Mouse (Mus musculus): ENCODE data around the gene Rbm26.

Gene Rbm26

DNA sequence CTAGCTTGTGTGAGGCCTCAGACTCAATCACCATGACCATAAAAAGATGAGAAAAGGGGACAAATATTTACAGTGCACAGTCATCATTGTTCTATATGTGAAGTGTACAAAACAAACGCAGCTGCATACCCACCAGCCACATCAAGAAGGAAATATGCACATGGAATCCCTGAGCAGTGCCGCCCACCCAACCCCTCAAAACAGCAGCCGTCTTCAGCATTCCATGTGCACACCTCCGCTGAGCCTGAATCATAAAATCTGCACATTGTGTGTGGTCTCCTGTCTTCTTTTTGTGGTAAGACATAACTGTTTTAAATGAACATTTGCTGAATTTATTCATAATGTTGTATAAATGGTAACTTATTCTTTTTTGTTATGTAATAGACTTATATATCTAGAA lies 90.1 kb downstream of the Rbm26 start:
- no peak for DNase-seq (ENCODE audit: low read depth, low spot score)

DNA sequence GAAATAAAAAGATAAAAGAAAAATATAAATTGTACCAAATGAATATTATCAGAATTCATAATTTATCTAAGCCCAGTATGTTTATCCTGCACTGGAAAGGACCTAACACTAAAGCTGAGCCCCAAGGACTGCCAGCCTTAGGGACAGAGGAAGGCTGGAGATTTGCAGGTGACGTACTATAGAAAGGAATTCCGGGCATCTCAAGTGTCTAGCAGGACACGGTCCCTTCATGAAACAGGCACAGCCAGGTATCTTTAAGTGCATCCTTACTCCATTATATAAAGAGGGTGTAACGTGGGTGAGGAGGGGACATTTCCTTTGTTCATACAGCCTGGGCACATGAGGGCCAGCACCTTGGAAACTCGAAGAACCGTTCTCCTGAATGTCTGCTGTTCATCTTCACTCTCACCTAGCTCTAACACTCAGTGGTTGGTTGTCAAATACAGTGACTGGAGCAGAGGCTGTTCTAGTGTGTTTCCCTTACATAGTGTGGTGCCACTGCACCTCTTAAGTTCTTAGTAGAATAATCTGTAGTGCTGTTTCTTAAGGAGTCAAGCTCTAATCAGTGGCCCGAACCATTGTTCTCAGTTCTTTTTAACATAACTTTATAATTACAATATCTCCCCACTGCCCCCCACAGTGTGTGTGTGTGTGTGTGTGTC lies 91.7 kb downstream of the Rbm26 start:
- DNase-seq (ENCODE audit: low read depth, low spot score): no peak

DNA sequence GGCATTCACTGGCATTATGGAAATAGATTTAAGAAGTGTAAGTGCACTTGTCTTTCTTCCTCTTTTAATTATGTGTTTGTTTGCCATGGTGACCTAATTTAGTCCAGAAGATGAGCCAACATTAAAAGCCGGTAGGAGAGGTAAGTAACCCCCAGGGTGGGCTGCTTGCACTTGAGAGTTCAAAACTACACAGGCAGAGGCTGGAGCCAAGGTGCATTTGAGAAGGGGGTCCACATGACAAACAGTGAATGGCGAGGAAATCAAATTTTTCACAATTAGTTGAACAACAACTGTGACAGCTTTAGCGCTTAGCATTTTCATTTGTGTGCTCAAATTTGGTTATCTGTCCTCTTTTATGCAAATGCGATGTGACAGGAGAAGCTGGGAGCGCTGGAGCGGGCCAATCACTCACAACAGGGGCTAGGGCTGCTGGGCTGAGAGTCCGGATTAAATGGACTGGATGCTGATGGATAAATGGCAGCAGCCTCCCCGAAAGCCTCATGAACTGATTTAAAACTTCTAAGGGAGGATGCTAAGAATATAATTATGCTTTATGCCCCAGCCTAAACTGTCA lies 92.3 kb downstream of the Rbm26 start:
- no peak for DNase-seq (ENCODE audit: low read depth, low spot score)

DNA sequence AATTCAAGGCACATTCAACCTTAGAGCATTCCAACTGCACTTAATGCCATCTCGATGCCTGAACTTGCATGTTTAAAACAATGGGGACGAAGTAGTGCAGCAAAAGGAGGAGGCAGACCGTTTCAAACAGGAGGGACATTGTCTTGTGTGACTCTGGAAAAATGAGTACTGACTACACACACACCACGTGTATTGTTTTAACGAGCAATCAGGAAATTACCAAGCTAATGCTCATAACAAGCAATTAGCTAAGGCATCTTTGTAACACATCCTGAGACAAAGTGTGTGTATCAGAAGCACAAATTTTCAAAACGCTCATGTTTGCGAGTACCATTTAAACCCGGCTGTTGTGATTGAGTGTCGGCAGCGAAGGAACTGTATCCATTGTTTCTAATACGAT lies 93.0 kb downstream of the Rbm26 start:
- DNase-seq (ENCODE audit: low read depth, low spot score): no peak

DNA sequence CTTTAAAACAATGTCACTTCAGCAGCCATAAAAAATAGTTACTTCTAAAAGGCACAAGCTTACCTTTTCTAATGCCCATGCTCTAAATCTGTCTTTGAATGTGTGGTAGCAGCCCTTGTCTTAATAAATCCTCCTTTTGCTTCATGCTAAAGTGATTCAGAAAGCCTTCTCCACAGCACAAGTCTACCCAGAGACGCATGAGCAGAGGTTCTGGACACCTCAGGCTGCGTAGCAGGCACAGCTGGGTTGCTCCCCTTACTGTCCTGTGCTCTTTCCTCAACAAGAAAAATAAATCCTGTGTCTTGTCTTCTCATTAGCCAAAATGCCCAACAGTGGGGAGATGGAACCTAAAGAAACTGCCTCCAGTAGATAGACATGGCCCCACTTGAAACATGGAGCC lies 102.4 kb downstream of the Rbm26 start:
- DNase-seq (ENCODE audit: low read depth, low spot score): no peak

DNA sequence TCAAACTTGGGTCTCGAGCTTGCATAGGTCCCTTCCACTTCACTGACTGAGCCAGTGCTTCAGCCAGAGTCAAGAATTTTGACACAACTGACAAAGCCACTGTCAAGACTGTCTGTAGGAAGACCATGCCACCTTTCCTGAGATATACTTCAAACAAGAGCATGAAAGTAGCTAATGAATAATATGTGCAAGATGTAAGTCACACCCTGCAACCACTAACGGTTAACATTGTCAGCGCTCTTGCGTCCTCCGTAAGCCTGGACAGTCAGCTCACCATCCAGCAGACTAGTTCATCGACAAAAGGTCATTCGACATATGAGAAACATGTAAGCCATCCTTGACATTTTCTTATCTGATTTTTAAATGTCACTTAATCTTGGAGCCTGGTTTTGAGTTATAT lies 102.8 kb downstream of the Rbm26 start:
- DNase-seq (ENCODE audit: low read depth, low spot score): no peak

DNA sequence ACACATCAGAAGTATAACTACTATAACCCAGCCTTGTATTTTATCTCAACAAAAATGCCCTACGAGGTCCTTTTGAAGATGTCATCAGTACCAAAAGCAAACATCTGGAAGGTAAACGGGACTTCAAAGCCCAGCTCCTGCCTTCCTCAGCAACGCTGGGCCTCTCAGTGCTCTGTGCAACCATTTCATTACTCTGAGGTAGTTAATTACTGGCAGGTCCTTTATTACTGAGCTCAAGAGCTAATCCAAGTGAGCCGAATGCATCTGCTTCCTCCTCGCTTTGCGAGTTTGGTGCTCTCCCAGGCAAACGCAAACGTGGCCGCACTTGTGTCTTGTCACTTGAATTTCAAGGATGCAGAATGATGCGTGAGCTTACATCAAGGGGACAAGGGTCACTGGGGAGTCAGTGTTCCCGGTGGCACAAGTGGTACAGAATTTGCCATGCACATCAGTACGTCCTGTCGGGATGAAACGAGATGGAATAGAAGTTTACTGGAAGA lies 106.1 kb downstream of the Rbm26 start:
- DNase-seq (ENCODE audit: low read depth, low spot score): no peak

DNA sequence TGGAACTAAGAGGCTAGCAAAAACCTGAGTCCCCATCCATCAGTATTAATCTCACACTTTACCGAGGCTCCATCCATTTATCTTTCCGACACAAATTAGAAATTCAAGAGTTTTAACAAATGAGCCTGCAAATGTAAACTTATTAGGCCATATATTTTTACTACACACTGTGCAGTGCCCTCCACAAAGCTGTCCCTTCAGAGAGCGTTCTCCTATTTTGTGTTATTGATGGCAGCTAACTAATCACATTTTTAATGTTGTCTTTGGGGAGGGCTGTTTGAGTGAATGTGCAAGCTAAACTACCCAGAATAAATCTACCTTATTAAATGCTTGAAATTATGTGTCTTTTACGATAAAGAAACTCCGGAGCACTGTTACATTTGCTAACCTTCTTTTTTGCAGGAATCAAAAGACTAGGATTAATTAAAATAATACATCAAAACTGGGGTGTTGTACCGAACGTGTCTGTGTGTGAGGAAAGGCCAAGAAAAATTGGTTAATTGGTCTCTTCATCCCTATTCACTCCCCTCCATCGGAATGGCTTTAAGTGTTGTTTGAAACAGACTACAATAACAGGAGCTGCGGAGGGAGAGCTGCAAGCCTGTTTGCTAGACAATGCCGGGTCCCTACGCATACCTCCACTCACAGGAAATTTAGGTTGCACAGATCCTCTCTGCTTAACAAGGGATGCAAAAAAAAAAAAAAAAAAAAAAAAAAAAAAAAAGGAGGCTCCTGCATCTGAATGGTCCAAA lies 106.7 kb downstream of the Rbm26 start:
- no peak for DNase-seq (ENCODE audit: low read depth, low spot score)

DNA sequence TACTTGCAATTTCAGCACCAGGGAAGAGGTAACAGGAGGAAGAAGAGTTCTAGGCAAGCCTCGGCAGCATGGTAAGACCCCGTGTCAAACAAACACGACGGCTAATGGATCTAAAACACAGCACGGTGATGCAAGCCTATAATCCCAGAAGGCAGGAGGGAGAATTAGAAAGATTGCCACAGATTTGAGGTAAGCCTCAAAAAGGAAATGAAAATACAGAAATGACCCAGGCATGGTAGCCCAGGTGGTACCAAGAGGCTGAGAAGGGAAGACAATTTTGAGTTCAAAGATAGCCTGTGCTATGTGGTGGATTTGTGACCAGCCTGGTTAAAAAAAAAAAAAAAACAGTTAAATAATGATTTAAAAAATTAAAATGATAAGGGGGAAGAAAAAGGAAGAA lies 109.1 kb downstream of the Rbm26 start:
- no peak for DNase-seq (ENCODE audit: low read depth, low spot score)

DNA sequence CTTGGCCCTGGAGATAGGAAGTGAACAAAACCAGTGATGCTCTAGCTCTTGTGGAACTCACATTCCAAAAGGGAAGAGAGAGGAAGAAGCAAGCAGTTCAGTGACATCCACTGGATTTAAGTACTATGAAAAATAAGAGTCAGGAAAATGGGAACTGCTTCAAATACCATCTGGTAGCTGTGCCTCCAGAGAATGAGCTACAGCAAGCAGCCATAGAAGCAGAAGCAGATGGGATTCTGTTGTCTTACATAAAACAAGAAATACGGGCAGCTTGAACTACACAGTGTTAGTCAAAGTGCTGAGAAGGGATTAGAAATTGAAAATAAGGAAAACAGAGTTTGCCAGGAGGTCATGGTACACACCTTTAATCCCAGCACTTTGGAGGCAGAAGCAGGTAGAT lies 112.9 kb downstream of the Rbm26 start:
- DNase-seq (ENCODE audit: low read depth, low spot score): no peak

DNA sequence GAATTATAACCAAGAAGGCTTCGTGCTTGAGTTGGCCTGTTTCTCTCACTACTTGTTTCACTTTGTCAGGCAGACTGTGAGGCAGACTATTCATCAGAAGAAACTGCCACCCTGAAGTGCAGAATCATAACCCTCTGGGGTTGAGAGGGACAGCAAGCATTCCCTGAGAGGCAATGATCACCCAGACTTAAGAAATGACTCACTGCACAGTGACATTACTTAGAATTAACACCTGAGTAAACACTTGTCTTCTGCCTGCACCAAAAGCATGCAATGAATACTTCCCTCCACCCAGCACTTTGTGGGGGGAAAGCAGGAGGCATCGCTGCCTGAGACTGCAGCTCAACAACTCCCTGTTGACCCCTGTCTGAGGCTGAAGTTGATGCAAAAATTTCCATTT lies 115.9 kb downstream of the Rbm26 start:
- no peak for DNase-seq (ENCODE audit: low read depth, low spot score)

DNA sequence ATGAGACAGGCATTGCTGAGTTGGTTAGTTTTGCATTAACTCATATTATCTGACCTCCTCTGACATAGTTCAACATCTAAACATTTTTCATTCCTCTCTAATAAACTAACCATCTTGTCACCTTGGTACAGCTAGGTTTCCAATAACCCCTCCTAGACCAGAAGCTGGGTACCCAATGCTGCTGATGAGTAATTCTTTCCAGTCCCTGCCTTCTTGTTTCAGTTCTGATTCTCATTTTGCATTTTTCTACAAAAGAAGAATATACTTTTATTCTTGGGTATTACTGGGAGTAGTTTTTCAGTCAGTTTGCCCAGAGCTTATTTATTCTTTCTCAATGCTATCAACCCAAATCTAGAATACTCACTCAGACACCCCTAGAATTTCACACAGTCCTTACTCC lies 119.2 kb downstream of the Rbm26 start:
- DNase-seq (ENCODE audit: low read depth, low spot score): no peak

Measured in embryo, embryonic 11.5 days (tissue).